Mouse (Mus musculus) v-Abl transformed pro-B cells (cell line): Measurements from ENCODE around the gene Irak4.

Experiments used
- in situ Hi-C, 2 experiments: fragments of 400-800 bp; cut with MboI; formaldehyde crosslinking; loops; one replicate each; pipeline ENCODE4 v1.15.1; 2025; ENCODE audit not compliant: unreplicated experiment in 2 of 2

Irak4 gene

GRCm38 (mm10) chr15:94543409-94544051, at the start of gene Irak4, which contains the start of gene Pus7l:
TSS of gene Irak4 (plus strand) at chr15:94543643.
TSS of gene Pus7l (minus strand) at chr15:94543547.
- in situ Hi-C loops = loop anchor here (25.0 kb wide), 2 partner anchors 1081 to 1281 kb away; no protein-coding TSS in a partner anchor

GRCm38 (mm10) chr15:94494445-94494844, 49.0 kb upstream of the Irak4 start:
- in situ Hi-C loops = no loop called here

GRCm38 (mm10) chr15:94495936-94496335, 47.5 kb upstream of the Irak4 start:
- in situ Hi-C loops = no loop called here

- in situ Hi-C loops = no loop called here
Measured at GRCm38 (mm10) chr15:94499260-94499659, 44.2 kb upstream of the Irak4 start.

GRCm38 (mm10) chr15:94503451-94504215, 39.8 kb upstream of the Irak4 start:
- in situ Hi-C loops = loop anchor here (25.0 kb wide), 1 partner anchor 991 kb away; no protein-coding TSS in a partner anchor

- in situ Hi-C loops = loop anchor here (25.0 kb wide), 1 partner anchor 1006 kb away; no protein-coding TSS in a partner anchor
Measured at GRCm38 (mm10) chr15:94517913-94518491, 25.4 kb upstream of the Irak4 start.

GRCm38 (mm10) chr15:94520205-94520900, 23.1 kb upstream of the Irak4 start:
- in situ Hi-C loops = loop anchor here (25.0 kb wide), 1 partner anchor 1008 kb away; no protein-coding TSS in a partner anchor

- in situ Hi-C loops = loop anchor here (25.0 kb wide), 1 partner anchor 1009 kb away; no protein-coding TSS in a partner anchor
Measured at GRCm38 (mm10) chr15:94520959-94521358, 22.5 kb upstream of the Irak4 start.

- in situ Hi-C loops = loop anchor here (25.0 kb wide), 1 partner anchor 1011 kb away; no protein-coding TSS in a partner anchor
Measured at GRCm38 (mm10) chr15:94523251-94523650, 20.2 kb upstream of the Irak4 start.

GRCm38 (mm10) chr15:94524956-94525355, 18.5 kb upstream of the Irak4 start:
- in situ Hi-C loops = loop anchor here (25.0 kb wide), 3 partner anchors 1013 to 1263 kb away; no protein-coding TSS in a partner anchor

- in situ Hi-C loops = loop anchor here (25.0 kb wide), 2 partner anchors 1068 to 1268 kb away; no protein-coding TSS in a partner anchor
Measured at GRCm38 (mm10) chr15:94530519-94530918, 12.9 kb upstream of the Irak4 start.

GRCm38 (mm10) chr15:94532306-94532705, 11.1 kb upstream of the Irak4 start:
- in situ Hi-C loops = loop anchor here (25.0 kb wide), 2 partner anchors 1070 to 1270 kb away; no protein-coding TSS in a partner anchor

GRCm38 (mm10) chr15:94532956-94533355, 10.5 kb upstream of the Irak4 start:
- in situ Hi-C loops = loop anchor here (25.0 kb wide), 2 partner anchors 1071 to 1271 kb away; no protein-coding TSS in a partner anchor

- in situ Hi-C loops = loop anchor here (25.0 kb wide), 2 partner anchors 1073 to 1273 kb away; no protein-coding TSS in a partner anchor
Measured at GRCm38 (mm10) chr15:94535521-94535920, 7.9 kb upstream of the Irak4 start.

- in situ Hi-C loops = loop anchor here (25.0 kb wide), 2 partner anchors 1077 to 1277 kb away; no protein-coding TSS in a partner anchor
Measured at GRCm38 (mm10) chr15:94539296-94539695, 4.1 kb upstream of the Irak4 start.

- in situ Hi-C loops = loop anchor here (25.0 kb wide), 2 partner anchors 1080 to 1280 kb away; no protein-coding TSS in a partner anchor
Measured at GRCm38 (mm10) chr15:94542567-94543408, 655 bp upstream of the Irak4 start.

- in situ Hi-C loops = loop anchor here (25.0 kb wide), 2 partner anchors 1082 to 1282 kb away; no protein-coding TSS in a partner anchor
Measured at GRCm38 (mm10) chr15:94544052-94544636, 701 bp downstream of the Irak4 start.

- in situ Hi-C loops = loop anchor here (5.0 to 25.0 kb wide), 3 partner anchors 42 to 1283 kb away; partner anchors contain the start of gene Twf1 (in 2 of the 2)
Measured at GRCm38 (mm10) chr15:94544844-94545243, 1.4 kb downstream of the Irak4 start.
